Mouse (Mus musculus) E14TG2a.4 (cell line): ENCODE results near the gene Gm27029.

ENCODE experiments used
- CTCF ChIP-seq: conservative IDR thresholded peaks from 2 replicates; pipeline ENCODE4 v1.5.1; 2014; ENCODE audit warnings: low read length
- NANOG ChIP-seq: IDR thresholded peaks from 2 replicates; pipeline ENCODE4 v1.6.1; 2014; ENCODE audit warnings: borderline replicate concordance, low read length, mixed read lengths
- POU5F1 ChIP-seq: IDR thresholded peaks from 2 replicates; pipeline ENCODE4 v1.6.1; 2014; ENCODE audit warnings: low read length, borderline replicate concordance

DNA sequence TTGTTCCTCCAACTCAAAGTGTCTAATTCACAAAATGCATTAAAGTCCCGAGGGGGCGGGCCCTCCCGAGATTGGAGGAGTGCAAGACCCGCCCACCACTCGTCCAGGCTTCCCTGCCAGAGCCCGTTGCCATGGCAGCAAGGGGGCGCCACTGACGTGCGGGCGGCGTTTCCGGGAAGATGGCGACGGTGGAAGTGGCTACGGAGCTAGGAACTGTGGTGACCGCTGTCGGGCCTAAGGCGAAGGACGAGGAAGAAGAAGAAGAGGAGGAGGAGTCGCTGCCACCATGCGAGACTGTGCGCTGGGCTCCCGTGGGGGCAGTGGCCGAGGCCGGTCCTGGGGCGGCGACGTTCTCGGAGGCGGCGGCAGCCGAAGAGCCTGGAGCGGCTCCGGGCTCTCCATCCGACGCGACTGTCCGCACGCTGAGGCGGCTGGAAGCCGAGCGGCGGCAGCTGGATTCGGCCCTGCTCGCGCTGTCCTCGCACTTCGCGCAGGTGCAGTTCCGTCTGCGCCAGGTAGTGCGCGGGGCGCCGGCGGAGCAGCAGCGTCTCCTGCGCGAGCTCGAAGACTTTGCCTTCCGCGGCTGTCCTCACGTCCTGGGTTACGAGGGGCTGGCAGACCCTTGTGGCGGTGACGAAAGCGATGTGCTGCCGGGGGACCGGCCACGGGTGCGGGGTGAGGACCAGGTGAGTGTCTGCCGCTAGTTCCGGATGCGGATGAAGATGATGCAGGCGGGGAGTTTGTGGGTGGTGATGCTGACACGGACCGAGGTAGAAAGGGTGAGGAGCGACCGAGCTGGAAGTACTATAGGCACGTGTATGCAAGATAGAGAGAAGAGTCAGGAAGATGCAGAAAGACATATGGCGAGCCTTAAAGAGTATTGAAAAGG is 573 bp upstream of the Gm27029 start, which contains the start of the genes Rundc1 and Ptges3l:
- TF ChIP-seq CTCF (no peak), NANOG (no peak), POU5F1 (no peak)
